Mouse (Mus musculus) cerebellum, adult 8-10 months (tissue): ENCODE results near the gene Nphp4.

ENCODE experiments used
- DNase-seq: peaks from one replicate; pipeline ENCODE4 v3.0.0; 2022

Gene Nphp4

GRCm38 (mm10) chr4:152476427-152477023, at the start of gene Nphp4:
Gene Nphp4, plus strand, starts transcription at chr4:152476706.
- DNase-seq, result peak; percentile 57

- no peak for DNase-seq
Measured at GRCm38 (mm10) chr4:152428259-152428658, 48.2 kb upstream of the Nphp4 start.

- DNase-seq, result peak; percentile 39
Measured at GRCm38 (mm10) chr4:152432308-152432707, 44.2 kb upstream of the Nphp4 start.

- peak; percentile 90 for DNase-seq
Measured at GRCm38 (mm10) chr4:152434836-152435235, 41.7 kb upstream of the Nphp4 start.

GRCm38 (mm10) chr4:152435255-152435654, 41.3 kb upstream of the Nphp4 start:
- DNase-seq, result peak; percentile 84

- DNase-seq, result no peak
Measured at GRCm38 (mm10) chr4:152440882-152441281, 35.6 kb upstream of the Nphp4 start.

- DNase-seq, result no peak
Measured at GRCm38 (mm10) chr4:152441536-152441935, 35.0 kb upstream of the Nphp4 start.

GRCm38 (mm10) chr4:152446178-152446577, 30.3 kb upstream of the Nphp4 start:
- DNase-seq, result no peak

GRCm38 (mm10) chr4:152447731-152448665, 28.5 kb upstream of the Nphp4 start:
- no peak for DNase-seq

- DNase-seq, result no peak
Measured at GRCm38 (mm10) chr4:152448666-152449018, 27.9 kb upstream of the Nphp4 start.

GRCm38 (mm10) chr4:152451371-152451770, 25.1 kb upstream of the Nphp4 start:
- no peak for DNase-seq

GRCm38 (mm10) chr4:152453079-152453478, 23.4 kb upstream of the Nphp4 start:
- DNase-seq, result no peak

- DNase-seq, result no peak
Measured at GRCm38 (mm10) chr4:152454153-152454552, 22.4 kb upstream of the Nphp4 start.

- DNase-seq, result no peak
Measured at GRCm38 (mm10) chr4:152456609-152457008, 19.9 kb upstream of the Nphp4 start.

- DNase-seq, result no peak
Measured at GRCm38 (mm10) chr4:152457673-152458072, 18.8 kb upstream of the Nphp4 start.

- DNase-seq, result no peak
Measured at GRCm38 (mm10) chr4:152462516-152462915, 14.0 kb upstream of the Nphp4 start.

GRCm38 (mm10) chr4:152463147-152463546, 13.4 kb upstream of the Nphp4 start:
- no peak for DNase-seq

- DNase-seq, result no peak
Measured at GRCm38 (mm10) chr4:152465116-152465515, 11.4 kb upstream of the Nphp4 start.

GRCm38 (mm10) chr4:152466601-152467000, 9.9 kb upstream of the Nphp4 start:
- DNase-seq, result no peak

GRCm38 (mm10) chr4:152467951-152468350, 8.6 kb upstream of the Nphp4 start:
- DNase-seq, result no peak

GRCm38 (mm10) chr4:152475941-152476340, 565 bp upstream of the Nphp4 start:
- DNase-seq, result no peak

GRCm38 (mm10) chr4:152477106-152477465, 580 bp downstream of the Nphp4 start:
- DNase-seq, result no peak

GRCm38 (mm10) chr4:152477466-152478223, 1.1 kb downstream of the Nphp4 start, which contains the start of gene Kcnab2:
Gene Kcnab2, minus strand, starts transcription at chr4:152477871.
- peak; percentile 100 for DNase-seq

- DNase-seq, result no peak
Measured at GRCm38 (mm10) chr4:152478224-152478567, 1.7 kb downstream of the Nphp4 start.
